Mouse (Mus musculus) midbrain, embryonic 14.5 days (tissue): Measurements from ENCODE around the gene Cd93. TPM values are rescaled to one million over a fixed set of nuclear protein-coding genes. Genes with fewer than 3 reads are reported as not detected.

ENCODE experiments used
- ATAC-seq: fragments of 200-750 bp; cut with Nextera tagmentation; 2 replicates; pipeline ENCODE4 v1.8.0; 2017; ENCODE audit warnings: moderate number of reproducible peaks, moderate library complexity; ENCODE audit not compliant: low FRiP score, low TSS enrichment
- DNase-seq: peaks from one replicate; pipeline ENCODE4 v3.0.0-alpha.2; 2015
- H3K27ac ChIP-seq: fragments of 300-500 bp; sonication (generic); replicated peaks from 2 replicates; pipeline ENCODE4 v1.5.1; 2014; ENCODE audit warnings: mild to moderate bottlenecking, low read depth, low read length, moderate library complexity
- H3K27me3 ChIP-seq: fragments of 300-500 bp; sonication (generic); 2 replicates; pipeline ENCODE4 v1.6.1; 2014; ENCODE audit warnings: low read length, control low read depth, mixed read lengths; ENCODE audit not compliant: control insufficient read depth, insufficient read depth
- H3K36me3 ChIP-seq: fragments of 300-500 bp; sonication (generic); 2 replicates; pipeline ENCODE4 v1.6.1; 2014; ENCODE audit warnings: low read length, control low read depth; ENCODE audit not compliant: control insufficient read depth, insufficient read depth
- H3K4me1 ChIP-seq: fragments of 300-500 bp; sonication (generic); 2 replicates; pipeline ENCODE4 v1.6.1; 2014; ENCODE audit warnings: mild to moderate bottlenecking, antibody characterized with exemption, low read length, control low read depth; ENCODE audit not compliant: control insufficient read depth, insufficient read depth
- H3K4me2 ChIP-seq: fragments of 300-500 bp; sonication (generic); 2 replicates; pipeline ENCODE4 v1.6.1; 2014; ENCODE audit warnings: mild to moderate bottlenecking, low read length, moderate library complexity
- H3K4me3 ChIP-seq: fragments of 300-500 bp; sonication (generic); replicated peaks from 2 replicates; pipeline ENCODE4 v1.5.1; 2014; ENCODE audit warnings: low read depth, low read length
- H3K9ac ChIP-seq: fragments of 300-500 bp; sonication (generic); replicated peaks from 2 replicates; pipeline ENCODE4 v1.6.1; 2014; ENCODE audit warnings: mild to moderate bottlenecking, low read length, moderate library complexity
- H3K9me3 ChIP-seq: fragments of 300-500 bp; sonication (generic); 2 replicates; pipeline ENCODE4 v1.6.1; 2016; ENCODE audit warnings: low read length, control low read depth, mixed read lengths; ENCODE audit not compliant: control insufficient read depth
- WGBS: fragments of 180-500 bp; shearing (Covaris S2); extraction: QIAGEN DNeasy Blood & Tissue Kit; methylation state at CpG from one replicate; pipeline ENCODE4 v1.1.7; 2014; 5-methylcytosine and 5-hydroxymethylcytosine counted together
- polyA plus RNA-seq: library from polyadenylated mRNA; unstranded; fragments of >200 nt; fragmentation: Nextera tagmentation; extraction: Ambion mirVana; gene quantifications from 2 replicates; pipeline ENCODE4 v1.2.1, GENCODE M21; 2014

The Cd93 gene
- polyA plus RNA-seq, 1 experiment from 2014 or later: 8.8 TPM

DNA sequence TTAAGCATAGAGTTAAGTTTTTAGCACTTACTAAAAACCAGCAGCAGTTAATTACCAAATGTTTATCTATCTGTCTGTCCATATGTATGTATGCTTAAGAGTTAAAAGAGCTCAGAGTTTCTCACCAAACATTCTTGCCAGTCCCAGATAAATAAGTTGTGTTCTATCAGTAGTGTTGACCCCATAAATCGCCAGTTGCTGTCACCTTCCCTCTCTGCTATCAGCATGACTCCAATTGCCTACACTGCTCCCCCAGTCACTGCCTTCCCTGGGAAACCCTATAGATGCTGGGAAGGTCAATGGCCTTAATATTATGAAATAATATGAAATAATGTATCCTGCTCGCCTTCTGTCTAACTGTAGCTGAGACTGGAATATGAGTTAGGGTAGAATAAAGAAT is 11.0 kb downstream of the Cd93 start:
- Histone ChIP-seq H3K36me3 (no peaks in the 10 kb centered on the region), H3K4me2 (no peak overlapping the region), H3K4me1 (no peaks in the 10 kb centered on the region), H3K27ac (no peak overlapping the region), H3K9ac (no peak overlapping the region), H3K27me3 (no peaks in the 10 kb centered on the region), H3K9me3 (no peaks in the 10 kb centered on the region), H3K4me3 (no peak overlapping the region)
- no peak for ATAC-seq
- no peak for DNase-seq
- WGBS: 82% methylated on average over 2 of the region's 2 CpGs

DNA sequence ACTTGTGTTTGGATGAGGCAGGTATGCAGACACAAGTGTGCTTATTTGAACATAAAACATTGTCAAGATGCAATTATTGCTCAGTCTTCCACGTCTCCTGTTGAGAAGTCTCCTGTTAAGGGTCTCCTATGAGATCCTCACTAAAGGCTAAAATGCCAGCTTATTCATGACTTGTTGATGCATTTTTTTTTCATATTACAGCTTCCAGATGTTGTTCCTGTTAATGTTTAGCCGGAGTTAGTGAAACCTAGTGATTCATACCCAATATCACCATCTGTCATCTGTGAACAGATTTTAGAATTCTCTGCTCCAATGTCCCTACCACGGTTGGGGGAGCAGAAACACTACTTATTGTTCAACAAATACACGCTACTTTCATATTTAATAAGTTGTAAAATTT is 12.4 kb downstream of the Cd93 start:
- Histone ChIP-seq H3K4me3 (no peak overlapping the region), H3K4me2 (no peak overlapping the region), H3K9me3 (no peaks in the 10 kb centered on the region), H3K9ac (no peak overlapping the region), H3K27me3 (no peaks in the 10 kb centered on the region), H3K36me3 (no peaks in the 10 kb centered on the region), H3K27ac (no peak overlapping the region), H3K4me1 (no peaks in the 10 kb centered on the region)
- 82% methylated on average over 4 of the region's 4 CpGs for WGBS
- ATAC-seq (no peak), DNase-seq (no peak)

DNA sequence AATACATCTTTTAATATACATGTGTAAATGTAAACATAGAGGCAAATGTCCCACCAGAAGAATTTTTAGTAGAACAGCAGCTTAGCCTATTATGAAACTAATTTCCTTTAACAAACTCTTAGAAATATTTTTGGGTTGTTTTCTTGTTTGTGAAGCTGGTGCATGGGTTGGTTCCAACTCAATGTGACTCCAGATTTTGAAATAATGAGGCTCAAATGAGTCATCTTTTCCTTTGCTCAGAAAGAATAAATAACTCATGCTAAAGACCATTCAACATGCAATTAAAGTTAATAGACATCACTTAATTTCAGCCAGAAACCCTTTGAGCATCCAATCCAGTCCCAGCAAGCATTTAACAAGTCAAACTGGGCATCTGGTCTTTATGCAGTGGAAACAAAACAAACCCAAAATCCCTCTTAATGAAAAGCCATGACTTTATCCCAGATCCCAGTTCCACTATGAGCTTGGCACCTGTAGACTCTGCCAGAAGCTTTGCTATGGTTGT is 14.3 kb downstream of the Cd93 start:
- ATAC-seq: no peak
- H3K27ac ChIP-seq: no peak overlapping the region
- no peaks in the 10 kb centered on the region for H3K9me3 ChIP-seq
- DNase-seq: no peak
- no peaks in the 10 kb centered on the region for H3K4me1 ChIP-seq
- H3K9ac ChIP-seq: no peak overlapping the region
- no peak overlapping the region for H3K4me2 ChIP-seq
- H3K4me3 ChIP-seq: no peak overlapping the region
- H3K27me3 ChIP-seq: no peaks in the 10 kb centered on the region
- no peaks in the 10 kb centered on the region for H3K36me3 ChIP-seq

DNA sequence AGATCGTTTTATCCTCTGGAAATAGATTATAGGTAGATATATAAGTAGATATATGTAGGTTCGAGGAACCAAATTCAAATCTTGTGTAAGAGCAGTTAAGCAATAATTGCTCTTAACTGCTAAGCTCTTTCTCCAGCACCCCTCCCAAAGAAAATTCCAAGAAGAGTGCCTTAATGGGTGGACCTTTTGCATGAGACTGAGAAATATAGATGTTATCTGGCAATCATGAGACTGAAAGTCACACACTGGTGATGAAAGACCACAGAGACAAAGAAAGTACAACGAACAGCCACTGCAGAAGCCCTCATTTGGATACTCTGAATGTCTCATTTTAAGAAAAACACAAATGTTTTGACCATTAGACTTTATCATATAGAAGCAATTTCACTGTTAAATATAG is 14.8 kb downstream of the Cd93 start:
- Histone ChIP-seq H3K27ac (no peak overlapping the region), H3K4me3 (no peak overlapping the region), H3K9ac (no peak overlapping the region), H3K9me3 (no peaks in the 10 kb centered on the region), H3K4me2 (no peak overlapping the region), H3K4me1 (no peaks in the 10 kb centered on the region), H3K27me3 (no peaks in the 10 kb centered on the region), H3K36me3 (no peaks in the 10 kb centered on the region)
- WGBS: 86% methylated on average over 3 of the region's 3 CpGs
- ATAC-seq (no peak), DNase-seq (no peak)

GRCm38 (mm10) chr2:148427553-148427952 is 15.8 kb downstream of the Cd93 start:
- WGBS: 88% methylated on average over 3 of the region's 3 CpGs

GRCm38 (mm10) chr2:148425709-148426382 is 17.5 kb downstream of the Cd93 start:
- DNase-seq (no peak), ATAC-seq (no peak)
- Histone ChIP-seq H3K4me2 (no peak overlapping the region), H3K4me3 (no peak overlapping the region), H3K9me3 (no peaks in the 10 kb centered on the region), H3K27me3 (no peaks in the 10 kb centered on the region), H3K36me3 (no peaks in the 10 kb centered on the region), H3K9ac (no peak overlapping the region), H3K27ac (no peak overlapping the region), H3K4me1 (no peaks in the 10 kb centered on the region)
- WGBS: 88% methylated on average over 5 of the region's 5 CpGs

More at GRCm38 (mm10) chr2:148427553-148427952, 15.8 kb downstream of the Cd93 start:
- ATAC-seq (no peak), DNase-seq (no peak)
- Histone ChIP-seq H3K4me3 (no peak overlapping the region), H3K27ac (no peak overlapping the region), H3K9me3 (no peaks in the 10 kb centered on the region), H3K27me3 (no peaks in the 10 kb centered on the region), H3K4me2 (no peak overlapping the region), H3K4me1 (no peaks in the 10 kb centered on the region), H3K9ac (no peak overlapping the region), H3K36me3 (no peaks in the 10 kb centered on the region)

DNA sequence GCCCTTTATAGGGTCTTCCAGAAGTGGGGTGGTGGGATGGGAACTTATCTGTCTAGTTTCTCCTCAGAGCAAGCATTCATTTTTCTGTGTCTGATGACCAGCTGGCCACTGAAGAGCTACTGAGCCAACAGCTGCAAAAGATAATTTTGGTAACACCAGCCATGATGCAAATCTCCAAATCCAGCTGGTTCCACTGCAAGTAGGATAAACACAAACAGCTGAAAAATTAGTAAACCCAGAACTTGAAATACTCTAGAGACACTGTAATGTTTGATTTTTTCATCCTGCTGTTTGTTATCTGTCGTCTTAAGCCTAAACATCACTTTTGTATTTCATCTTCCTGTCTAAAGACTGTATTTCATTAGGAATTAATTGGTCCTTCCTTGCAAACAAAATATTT is 21.7 kb downstream of the Cd93 start:
- Histone ChIP-seq H3K36me3 (no peaks in the 10 kb centered on the region), H3K4me3 (no peak overlapping the region), H3K9me3 (no peaks in the 10 kb centered on the region), H3K27ac (no peak overlapping the region), H3K27me3 (no peaks in the 10 kb centered on the region), H3K4me2 (no peak overlapping the region), H3K9ac (no peak overlapping the region), H3K4me1 (no peaks in the 10 kb centered on the region)
- ATAC-seq (no peak), DNase-seq (no peak)
- 82% methylated on average over 1 of the region's 1 CpGs for WGBS

GRCm38 (mm10) chr2:148421112-148421511 is 22.3 kb downstream of the Cd93 start:
- DNase-seq (no peak), ATAC-seq (no peak)
- H3K4me1 ChIP-seq: no peaks in the 10 kb centered on the region
- H3K27ac ChIP-seq: no peak overlapping the region
- no peak overlapping the region for H3K4me3 ChIP-seq
- H3K9me3 ChIP-seq: no peaks in the 10 kb centered on the region
- H3K9ac ChIP-seq: no peak overlapping the region
- WGBS: 62% methylated on average over 1 of the region's 1 CpGs
- H3K4me2 ChIP-seq: no peak overlapping the region
- no peaks in the 10 kb centered on the region for H3K27me3 ChIP-seq
- no peaks in the 10 kb centered on the region for H3K36me3 ChIP-seq

GRCm38 (mm10) chr2:148419776-148420175 is 23.6 kb downstream of the Cd93 start:
- ATAC-seq: no peak

More at GRCm38 (mm10) chr2:148419776-148420175, 23.6 kb downstream of the Cd93 start:
- H3K27me3 ChIP-seq: no peaks in the 10 kb centered on the region
- 92% methylated on average over 2 of the region's 2 CpGs for WGBS
- DNase-seq: no peak
- H3K9ac ChIP-seq: no peak overlapping the region
- H3K4me1 ChIP-seq: no peaks in the 10 kb centered on the region
- no peak overlapping the region for H3K27ac ChIP-seq
- no peaks in the 10 kb centered on the region for H3K36me3 ChIP-seq
- H3K4me3 ChIP-seq: no peak overlapping the region
- no peaks in the 10 kb centered on the region for H3K9me3 ChIP-seq
- H3K4me2 ChIP-seq: no peak overlapping the region
